Mouse (Mus musculus) ES-E14 (cell line): Measurements from ENCODE around the gene Ap3b1.

Experiments
- CHD2 ChIP-seq: IDR thresholded peaks from 2 replicates; pipeline ENCODE4 v1.6.1; 2014; ENCODE audit warnings: mild to moderate bottlenecking, low read depth, low read length, inconsistent platforms
- HCFC1 ChIP-seq: IDR thresholded peaks from 2 replicates; pipeline ENCODE4 v1.6.1; 2012; ENCODE audit warnings: low read length, inconsistent platforms, borderline replicate concordance; ENCODE audit not compliant: insufficient read depth
- MAFK ChIP-seq: IDR thresholded peaks from 2 replicates; pipeline ENCODE4 v1.6.1; 2014; ENCODE audit warnings: mild to moderate bottlenecking, low read depth, low read length, inconsistent platforms; ENCODE audit not compliant: insufficient read depth
- ZC3H11A ChIP-seq: IDR thresholded peaks from 2 replicates; pipeline ENCODE4 v1.6.1; 2012; ENCODE audit warnings: low read depth, mild to moderate bottlenecking, inconsistent platforms, low read length, borderline replicate concordance
- ZNF384 ChIP-seq: IDR thresholded peaks from 2 replicates; pipeline ENCODE4 v1.6.1; 2012; ENCODE audit warnings: low read depth, low read length, inconsistent platforms

DNA sequence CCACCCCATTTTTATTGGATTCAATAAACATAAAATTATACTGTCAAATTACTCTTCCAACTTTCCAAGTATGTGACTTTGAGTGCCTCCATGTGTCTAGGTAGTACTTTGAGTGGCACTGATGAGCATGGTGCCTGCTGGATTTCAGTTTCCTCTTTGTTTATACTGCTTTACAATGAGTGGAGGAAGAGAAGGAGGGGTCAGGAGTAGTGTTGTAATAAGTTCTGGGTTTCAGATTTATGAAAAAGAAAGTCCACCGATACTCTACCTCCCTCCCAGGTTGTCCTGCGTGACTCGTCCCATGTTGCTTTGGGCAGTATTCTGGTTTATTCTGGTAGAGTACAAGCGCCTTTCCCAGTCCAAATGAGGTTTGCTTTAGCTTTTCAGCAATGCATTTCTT, 22.7 kb downstream of the Ap3b1 start:
- TF ChIP-seq MAFK (no peak), ZNF384 (no peak), CHD2 (no peak), HCFC1 (no peak), ZC3H11A (no peak)
